Mouse (Mus musculus) heart, postnatal 36 days (tissue): ENCODE measurements around the gene Mxd1. TPM values are rescaled to one million over a fixed set of nuclear protein-coding genes. Genes with fewer than 3 reads are reported as not detected.

Source experiments
- DNase-seq, 2 experiments: peaks; one replicate each; pipeline ENCODE4 v3.0.0; 2021 to 2022
- intact Hi-C: fragments of 180-260 bp; cut with DNase I; formaldehyde crosslinking; loops from one replicate; pipeline ENCODE4 v1.15.1; 2025
- total RNA-seq, 2 experiments: library from RNA; stranded (reverse); gene quantifications; 2 replicates each; pipeline ENCODE4 v1.2.3; 2021

Gene Mxd1
- total RNA-seq, 2 experiments from 2014 or later: 8.8 to 9.5 TPM

DNA sequence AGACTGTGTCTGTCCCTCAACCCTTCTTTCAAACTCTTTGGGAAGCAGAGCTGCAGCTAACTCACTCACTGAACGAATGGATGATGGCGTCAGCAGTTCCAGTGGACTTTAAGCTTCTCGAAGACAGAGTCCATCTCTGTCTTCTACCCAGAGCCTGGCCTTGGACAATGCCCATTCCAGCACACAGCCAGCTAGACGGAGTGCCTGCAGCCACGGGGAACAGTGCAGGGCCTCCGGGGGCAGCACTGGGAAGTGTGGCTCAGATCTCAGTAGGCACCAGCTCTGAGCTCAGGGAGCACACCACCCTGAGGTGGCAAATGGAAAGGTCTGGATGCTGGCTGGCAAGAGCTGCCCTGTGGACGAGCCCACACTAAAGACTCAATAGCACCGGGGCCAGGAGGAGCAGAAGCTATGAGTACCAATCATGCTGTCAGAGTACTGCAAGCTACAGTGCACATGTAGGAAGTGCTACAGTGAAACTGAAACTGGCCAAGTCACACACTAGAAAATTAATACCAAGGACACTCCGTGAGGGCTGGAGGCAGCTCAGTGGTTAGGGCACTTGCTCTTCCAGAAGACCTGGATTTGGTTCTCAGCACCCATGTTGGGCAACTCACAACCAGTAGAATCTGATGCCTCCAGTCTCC is 14.6 kb downstream of the Mxd1 start:
- intact Hi-C loops: no loop called here
- DNase-seq: no peak

DNA sequence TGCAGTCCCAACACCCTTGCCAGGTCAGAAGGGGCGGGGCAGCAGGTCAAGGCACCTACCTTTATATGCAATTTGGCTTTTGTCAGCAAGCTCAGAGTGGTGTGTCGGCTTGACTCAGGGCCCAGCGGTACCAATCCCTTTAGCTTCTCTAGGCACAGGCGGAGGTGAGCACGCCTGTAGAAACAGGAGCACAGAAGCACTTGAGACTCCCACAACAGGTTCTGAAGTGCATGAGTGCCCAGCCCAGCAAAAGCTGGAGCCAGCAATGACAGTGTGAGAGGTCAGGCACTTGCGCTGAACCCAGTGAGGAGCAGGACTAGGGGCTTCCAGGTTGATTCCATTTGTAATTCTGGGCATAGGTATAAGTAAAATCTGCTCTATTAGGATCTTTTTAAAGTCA is 15.9 kb downstream of the Mxd1 start:
- no peak for DNase-seq
- intact Hi-C loops: no loop called here

DNA sequence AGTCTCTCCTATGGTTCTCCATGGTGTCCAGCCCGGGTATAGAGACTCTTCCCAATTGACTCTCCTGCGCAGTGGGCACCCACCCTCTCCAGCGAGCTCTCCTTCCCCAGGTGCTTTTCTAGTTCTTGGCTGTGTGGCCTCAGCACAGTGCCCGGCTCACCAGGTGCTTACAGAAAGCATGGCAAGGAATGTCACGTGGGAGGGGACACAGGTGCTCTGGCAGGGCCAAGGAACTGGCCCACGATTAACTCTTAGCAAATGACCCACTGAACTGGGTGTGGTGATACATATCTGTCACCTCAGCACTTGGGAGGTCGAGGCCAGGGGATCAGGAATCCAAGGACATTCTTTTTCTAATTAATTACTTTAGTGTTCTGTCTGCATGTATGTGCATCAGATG is 22.8 kb downstream of the Mxd1 start:
- intact Hi-C loops: no loop called here
- DNase-seq: no peak

DNA sequence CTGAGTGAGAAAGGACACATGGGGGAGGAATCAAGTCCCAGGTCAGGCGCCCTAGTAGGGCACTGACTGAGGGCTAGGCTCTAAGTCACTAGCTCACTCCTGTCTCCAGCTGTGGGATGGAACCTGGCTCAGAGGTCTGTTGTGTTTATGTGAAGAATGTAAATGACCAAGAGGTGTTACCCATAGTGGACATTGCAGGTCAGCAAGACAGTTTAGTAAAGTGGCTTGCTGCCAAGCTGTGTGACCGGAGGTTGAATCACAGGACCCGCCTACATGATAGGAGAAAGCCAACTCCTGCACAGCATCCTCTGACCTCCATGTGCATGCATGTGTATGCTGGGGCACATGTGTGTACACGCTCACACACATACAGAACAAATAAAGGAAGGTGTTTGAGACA is 23.4 kb downstream of the Mxd1 start:
- intact Hi-C loops: no loop called here
- no peak for DNase-seq

DNA sequence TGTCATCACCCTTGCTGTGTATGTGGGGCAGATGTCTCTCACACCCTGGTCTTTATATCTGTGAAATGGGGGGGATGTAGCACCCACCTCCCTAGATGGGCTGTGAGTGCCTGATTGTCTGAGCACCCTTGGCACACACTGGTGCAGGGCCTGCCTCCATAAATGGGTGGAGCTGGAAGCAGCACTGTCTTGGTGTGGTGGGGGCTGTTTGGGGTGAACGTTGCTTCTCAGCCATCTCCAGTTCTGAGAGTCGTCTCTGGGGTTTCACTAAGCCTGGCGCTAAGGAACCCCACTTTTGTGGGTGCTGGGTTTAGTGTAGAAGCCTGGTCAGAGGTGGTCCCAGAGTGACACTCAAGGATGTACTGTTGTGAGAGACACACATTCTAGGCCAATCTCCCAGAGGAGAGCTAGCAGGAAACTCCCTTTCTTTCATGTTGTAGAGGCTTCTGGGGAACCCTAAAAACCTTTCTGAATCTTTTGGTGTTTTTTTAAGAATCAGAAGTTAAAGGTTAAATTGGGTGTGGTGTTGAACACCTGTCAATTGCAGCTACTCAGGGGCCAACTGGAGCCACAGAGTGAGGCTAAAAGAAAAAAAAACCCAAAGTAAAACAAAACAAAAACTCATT is 24.1 kb downstream of the Mxd1 start:
- intact Hi-C loops: no loop called here
- no peak for DNase-seq

DNA sequence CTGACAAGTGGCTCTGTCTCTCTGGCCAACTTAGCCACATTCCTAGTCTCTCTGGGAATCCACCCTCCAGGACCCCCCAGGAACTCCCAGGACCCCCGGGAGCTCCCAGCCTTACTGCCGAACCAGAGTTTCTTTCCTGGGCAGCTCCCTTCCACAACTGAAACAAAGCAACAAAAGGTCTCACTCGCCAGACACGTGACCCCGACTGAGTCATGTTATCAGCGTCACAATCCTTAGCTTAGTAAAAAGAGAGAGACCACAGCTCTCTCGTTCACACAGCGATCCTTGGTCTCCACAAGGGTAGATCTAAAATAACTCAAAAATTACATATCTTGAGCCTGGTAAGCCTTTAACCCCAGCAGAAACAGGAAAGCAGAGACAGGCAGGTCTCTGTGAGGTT is 27.2 kb downstream of the Mxd1 start:
- no peak for DNase-seq

DNA sequence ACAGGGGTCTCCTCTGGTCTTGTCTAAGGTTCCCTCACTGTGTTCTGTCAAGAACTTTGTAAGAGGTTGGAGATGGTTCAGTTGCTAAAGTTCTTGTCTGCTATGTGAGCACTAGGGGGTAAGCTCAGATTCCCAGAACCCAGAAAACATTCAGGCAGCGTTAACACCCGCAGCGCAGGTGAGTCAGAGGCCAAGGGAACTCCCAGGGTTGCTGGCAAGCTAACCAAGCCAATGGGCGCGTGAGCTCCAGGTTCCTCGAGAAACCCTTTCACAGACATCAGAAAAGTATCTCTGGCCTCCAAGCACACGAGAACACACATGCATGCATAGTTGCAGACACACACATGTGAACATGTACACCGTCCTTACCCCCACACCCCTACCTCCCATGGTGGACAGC is 28.2 kb downstream of the Mxd1 start:
- intact Hi-C loops: no loop called here
- DNase-seq: no peak

More for the DNA sequence above, 27.2 kb downstream of the Mxd1 start:
- intact Hi-C loops: no loop called here

DNA sequence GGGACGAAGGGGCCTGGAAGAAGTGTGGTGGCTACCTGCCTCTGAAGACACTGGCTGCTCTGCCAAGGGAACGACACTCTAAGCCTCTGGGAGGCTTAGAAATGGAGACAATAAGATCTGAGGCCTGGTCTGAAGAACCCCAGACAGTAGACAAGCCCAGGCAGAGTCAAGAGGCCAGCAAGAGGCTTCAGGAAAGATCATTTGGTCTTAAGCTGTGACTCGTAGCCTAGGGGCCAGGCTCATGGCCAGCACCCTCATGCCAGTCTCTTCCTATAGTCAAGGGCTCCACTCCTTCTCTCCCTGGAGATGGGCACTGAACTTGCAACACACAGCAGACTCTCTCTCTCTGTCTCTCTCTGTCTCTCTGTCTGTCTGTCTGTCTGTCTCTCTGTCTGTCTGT is 28.8 kb downstream of the Mxd1 start:
- intact Hi-C loops: no loop called here
- no peak for DNase-seq

DNA sequence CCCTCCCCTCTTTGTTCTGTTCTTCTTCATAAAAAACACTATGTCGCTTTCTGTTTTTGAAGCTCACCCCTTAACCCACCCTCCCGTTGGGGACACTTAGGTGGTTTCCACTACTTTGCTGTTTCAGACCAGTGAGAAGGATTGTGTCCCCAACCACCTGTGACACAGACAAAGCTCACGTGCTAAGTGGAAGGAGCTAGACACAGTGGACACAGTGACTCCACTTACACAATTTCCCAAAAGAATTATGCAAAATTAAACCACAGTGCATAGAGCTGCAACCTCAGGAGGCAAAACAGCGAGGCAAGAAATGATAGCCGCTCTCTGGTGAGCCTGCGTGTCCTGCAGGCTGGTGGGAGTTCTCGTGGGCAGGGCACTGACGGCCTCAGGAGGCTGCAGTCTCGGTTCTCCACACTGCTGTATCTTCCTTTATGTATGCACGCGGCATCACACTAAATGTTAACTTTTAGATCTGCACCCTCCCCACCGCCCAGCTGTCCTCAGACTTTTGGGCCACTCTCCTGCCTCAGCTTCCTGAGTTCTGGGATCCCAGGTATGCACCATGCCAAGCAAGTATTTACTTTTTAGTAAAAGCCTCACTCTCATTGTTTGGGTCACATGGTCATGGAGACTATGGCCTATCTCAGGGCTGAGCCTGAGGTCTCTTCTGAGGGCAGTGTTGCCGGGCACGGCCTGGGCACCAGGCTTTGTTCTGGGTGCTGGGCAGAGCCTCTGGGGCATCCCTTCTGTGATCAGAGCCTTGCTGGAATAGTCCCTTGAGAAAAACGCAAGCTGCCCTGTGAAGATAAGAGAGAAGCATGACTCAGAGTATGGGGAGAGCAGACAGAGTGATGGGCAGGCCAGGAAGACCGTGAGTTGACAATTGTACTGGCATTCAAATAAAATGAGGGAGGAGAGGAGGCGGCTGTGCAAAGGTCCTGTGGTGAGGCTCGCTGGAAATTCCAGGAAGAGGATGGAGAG is 29.5 kb downstream of the Mxd1 start:
- DNase-seq: no peak
- intact Hi-C loops: loop anchor here (2.0 kb wide), 1 partner anchor 95 kb away; no protein-coding TSS in a partner anchor

DNA sequence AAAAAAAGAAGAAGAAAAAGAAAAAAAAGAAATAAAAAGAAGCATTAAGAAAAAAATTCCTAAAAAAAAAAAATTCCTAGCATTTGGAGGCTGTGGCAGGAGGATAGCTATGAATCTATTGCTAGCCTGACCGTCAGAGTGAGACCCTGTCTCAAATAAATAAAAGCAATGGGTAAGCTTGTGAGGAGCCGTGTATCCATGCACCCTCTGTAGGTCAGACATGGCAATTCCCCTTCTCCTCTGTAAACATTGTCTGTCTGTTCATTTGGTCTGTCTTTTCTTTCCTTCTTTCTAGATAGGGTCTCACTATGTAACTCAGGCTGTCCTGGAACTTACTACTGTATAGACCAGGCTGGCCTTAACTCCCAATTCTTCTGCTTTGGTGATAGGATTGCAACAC is 30.5 kb downstream of the Mxd1 start:
- no peak for DNase-seq
- intact Hi-C loops: loop anchor here (1.0 to 2.0 kb wide), 2 partner anchors 39 to 94 kb away; no protein-coding TSS in a partner anchor

DNA sequence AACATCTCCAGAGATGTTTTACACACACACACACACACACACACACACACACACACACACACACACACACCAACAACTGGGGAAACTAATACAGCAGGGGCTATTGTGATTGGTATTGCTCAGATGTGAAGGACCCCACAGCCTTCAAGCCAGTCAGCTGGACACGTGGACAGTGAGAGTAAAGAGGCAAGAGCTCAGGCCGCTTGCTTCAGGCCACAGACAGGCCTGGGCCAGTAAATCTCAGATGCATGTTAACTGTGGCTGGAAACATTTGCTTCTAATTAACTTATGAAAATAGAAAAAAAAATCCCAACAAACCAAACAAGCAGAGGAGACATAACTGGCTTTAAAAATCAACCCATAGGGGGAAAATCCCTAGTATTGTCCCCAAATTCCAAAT is 31.1 kb downstream of the Mxd1 start:
- intact Hi-C loops: loop anchor here (1.0 to 2.0 kb wide), 2 partner anchors 39 to 93 kb away; no protein-coding TSS in a partner anchor
- no peak for DNase-seq

DNA sequence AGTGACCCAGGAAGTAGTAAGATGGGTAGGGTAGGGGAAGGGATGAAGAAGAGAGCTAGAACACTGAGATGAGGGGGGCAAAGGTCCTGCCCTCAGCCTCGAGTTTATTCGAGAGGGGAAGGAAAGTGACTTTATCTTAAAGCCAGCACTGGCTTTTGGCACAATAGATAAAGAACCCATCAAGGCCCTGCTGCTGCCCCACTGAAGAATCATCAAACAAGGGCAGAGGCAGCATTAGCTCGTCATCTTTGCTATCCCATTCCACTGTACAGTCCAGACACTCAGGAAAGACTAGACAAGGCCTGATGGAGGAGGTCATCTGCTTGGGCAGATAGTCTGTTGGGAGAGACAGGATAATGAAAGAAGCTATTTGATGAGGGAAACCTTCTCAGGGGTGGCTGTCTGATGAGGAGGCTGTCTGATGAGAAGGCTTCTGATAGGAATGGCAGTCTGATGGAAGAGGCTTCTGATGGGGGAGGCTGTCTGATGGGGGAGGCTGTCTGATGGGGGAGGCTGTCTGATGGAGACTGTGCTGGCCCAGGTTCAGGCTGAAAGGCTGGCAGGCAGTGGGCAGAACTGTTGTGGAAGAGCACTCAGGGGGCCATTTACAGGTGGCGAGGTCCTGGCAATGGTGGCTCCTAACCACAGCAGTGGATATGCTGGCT is 31.7 kb downstream of the Mxd1 start:
- DNase-seq: no peak
- intact Hi-C loops: no loop called here

DNA sequence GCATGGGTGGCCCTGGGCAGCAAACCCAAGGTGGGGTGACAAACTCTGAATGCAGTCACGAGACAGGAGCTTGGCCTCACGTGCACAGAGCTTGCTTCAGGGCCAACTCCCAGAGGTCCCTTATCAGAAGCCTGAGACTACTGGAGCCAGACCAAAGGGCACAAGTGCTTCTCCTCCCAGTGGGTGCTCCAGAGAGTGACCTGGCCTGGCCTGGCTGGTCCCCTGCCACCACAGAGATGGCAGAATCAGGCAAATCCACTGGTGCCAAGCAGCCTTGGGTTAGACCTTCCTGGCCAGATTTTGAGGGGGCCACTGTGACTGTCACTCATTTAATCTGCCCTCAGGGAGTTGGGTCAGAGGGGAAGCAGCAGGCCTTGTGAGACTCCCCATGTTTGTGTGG is 32.5 kb downstream of the Mxd1 start:
- peak; percentile 39 to 49 for DNase-seq
- intact Hi-C loops: no loop called here

DNA sequence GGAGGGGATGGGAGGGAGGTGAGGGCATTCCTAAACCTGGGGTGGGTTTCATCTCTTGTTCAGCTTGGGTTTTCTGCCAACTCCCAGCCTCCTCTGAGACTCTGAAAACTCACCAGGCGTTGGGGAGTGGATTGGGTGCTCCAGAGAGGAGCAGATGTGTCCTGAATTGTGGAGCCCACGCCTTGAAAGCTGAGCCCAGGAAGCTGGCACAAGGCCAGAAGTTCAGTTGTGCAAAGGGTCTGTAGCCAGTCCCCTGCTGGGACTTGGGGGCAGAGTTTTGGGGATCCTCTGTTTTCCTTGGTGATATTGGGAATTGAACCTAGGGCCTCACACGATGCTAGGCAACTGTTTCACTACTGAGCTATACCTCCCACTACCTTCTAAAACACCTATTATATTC is 38.8 kb downstream of the Mxd1 start:
- no peak for DNase-seq
- intact Hi-C loops: no loop called here

DNA sequence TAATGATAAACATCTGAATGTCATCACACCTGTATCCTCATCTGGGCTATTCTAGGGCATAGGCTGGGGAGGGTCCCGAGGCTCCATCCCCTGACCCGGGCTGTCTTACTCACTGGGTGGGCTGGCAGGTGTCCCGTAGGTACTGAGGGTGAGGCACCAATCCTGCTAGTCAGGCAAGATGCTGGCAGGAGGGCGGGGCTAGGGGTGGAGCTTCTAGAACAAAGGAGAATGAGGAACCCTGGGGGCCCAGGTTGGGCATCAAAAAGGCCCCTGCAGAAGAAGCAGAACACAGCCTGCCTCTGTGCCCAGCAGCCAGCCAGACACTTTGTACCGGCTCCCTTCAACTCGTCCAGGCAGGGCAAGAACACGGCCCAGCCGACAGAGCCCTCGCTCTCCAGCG is 41.0 kb downstream of the Mxd1 start, which contains the start of gene Asprv1:
Gene Asprv1 (plus strand): TSS at position 219 of the 400 bp plus-strand sequence.
- DNase-seq: no peak
- intact Hi-C loops: no loop called here

DNA sequence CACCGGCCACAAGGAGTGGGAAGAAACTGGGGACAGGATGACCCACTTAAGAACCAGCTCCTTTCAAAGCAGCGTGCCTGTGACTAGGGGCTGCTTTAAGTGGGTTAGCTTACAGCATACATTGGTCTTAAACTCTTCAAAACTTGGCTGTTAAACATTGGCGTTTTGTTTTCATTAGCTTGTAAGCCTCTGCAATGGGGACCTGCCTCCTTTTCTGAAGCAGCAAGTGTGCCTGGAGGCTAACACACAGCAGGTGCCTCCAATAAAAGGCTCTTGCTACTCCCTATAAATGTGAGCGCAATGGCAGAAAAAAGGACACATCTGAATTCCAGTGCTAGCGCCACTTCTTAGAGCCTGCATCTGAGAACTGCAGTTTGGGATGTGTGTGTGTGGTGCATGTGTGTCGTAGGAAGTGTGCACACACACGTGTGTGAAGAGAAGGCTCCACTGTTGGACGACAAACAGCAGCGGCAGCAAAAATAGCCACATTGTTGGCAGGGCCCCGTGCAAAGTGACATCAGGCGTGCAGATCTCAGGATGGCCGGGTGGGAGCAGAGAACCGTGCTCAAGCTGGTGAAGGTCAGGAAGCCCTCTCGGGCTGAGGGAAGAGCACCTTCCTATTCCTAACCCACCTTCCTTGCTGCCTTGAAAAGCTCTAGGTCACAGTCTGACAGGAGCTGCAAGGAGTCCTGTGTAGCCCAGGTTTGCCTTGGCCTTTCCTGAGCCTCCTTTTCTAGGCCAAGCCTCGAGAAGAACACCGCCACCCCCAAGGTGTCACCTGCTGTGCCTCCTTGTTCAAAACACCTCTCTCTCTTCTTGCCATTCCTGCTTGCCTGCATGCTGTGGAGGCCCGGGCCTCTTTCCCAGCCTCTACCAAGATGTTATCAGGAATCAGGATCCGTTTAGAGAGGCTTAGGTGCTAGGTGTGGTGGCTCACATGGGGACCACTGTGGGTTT is 44.6 kb downstream of the Mxd1 start:
- DNase-seq: peak in 1 of 2 experiments; percentile 10
- intact Hi-C loops: no loop called here

DNA sequence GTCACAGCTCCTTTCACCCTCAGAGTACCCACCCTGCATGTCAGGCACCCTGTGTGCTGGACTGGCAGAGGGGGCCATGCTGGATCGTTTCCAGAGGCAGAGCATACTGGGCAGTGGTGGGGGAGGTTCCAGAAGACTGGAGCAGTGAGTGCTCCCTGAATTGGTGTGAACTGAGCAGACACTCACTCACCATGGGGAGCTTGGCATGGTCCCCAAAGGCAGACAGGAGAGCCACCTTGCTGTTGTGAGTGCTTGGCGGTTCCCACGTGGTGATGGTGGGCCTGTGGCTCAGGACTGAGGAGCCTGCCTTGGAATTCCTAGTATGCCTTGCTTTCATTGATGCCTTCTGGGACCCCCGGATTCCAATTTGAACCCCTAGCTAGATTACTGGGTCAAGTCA is 45.8 kb downstream of the Mxd1 start:
- no peak for DNase-seq
- intact Hi-C loops: no loop called here

DNA sequence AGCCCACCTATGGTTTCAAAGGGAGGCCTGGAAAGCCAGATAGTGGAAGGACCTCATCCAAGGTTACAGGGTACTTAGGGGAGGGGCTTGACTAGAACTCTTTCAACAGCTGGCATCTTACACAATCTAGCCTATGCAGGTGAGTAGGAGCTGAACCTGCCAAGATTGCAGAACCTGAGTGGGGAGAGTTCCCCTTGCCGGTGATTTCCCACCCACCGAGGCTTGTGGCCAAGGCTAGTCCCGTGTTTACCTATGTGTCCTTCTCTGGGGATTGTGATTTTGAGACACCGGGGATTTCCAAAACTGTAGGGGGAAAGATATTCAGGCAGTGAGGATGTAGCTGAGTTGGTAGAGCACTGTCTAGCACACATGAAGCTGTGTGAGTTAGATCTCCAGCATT is 53.7 kb downstream of the Mxd1 start:
- no peak for DNase-seq

DNA sequence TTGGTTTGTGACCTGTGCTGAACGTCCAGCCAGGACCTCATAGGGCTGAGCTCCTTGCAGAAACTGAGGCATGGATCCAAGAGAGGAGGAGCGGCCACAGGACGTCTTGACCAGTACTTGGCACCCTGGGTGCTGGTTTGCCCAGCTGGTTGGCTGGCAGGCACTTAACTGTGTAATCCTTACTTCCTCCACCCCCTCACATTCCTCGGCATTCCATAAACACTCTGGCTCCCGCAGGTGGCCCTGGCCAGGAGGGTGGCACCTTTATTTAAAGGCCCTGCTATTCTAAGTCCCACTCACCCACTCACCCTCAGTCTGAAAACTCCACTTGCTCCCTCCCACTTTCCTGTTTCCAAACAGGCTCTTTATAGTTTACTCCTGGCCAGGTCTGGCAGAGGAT is 58.2 kb downstream of the Mxd1 start:
- intact Hi-C loops: no loop called here
- DNase-seq: no peak

More for the DNA sequence above, 53.7 kb downstream of the Mxd1 start:
- intact Hi-C loops: no loop called here

DNA sequence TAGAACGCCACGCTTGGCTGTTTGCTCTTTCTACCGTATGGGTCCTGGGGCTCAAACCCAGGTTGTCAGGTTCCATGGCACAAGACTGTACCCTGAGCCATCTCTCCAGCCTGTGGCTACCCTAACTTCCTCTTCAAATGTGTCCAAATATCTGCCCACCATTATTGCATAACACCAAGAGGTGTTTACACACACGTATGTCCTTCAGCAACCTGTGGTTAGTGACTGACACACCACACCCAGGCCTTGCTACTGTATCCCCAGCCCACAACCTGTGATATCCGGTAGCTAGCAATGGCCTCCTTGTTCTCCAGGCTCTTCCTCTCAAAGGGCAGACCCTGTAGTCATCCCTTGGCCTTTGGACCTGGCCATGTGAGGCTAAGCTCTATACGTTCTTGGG is 59.7 kb downstream of the Mxd1 start:
- no peak for DNase-seq
- intact Hi-C loops: no loop called here
